Mouse (Mus musculus): ENCODE data around the gene Ugcg.

- TF ChIP-seq POLR2A (IDR thresholded peaks at IDR 0.05; ENCODE audit: insufficient read length, low read depth) (peak; percentile 75), MAX (IDR thresholded peaks at IDR 0.05; ENCODE audit: low read depth) (no peak), USF1 (IDR thresholded peaks at IDR 0.05; ENCODE audit: low read depth) (no peak), E2F4 (IDR thresholded peaks at IDR 0.05; ENCODE audit: insufficient read depth) (no peak), SRF (IDR thresholded peaks at IDR 0.05; ENCODE audit: control insufficient read depth, insufficient read length, low read depth) (no peak), MYOG (IDR thresholded peaks at IDR 0.05; ENCODE audit: control insufficient read depth in 1 of 3, insufficient read depth in 1 of 3, insufficient read length in 2 of 3, low read depth in 2 of 3) (no peak), POLR2AphosphoS2 (IDR thresholded peaks at IDR 0.05; ENCODE audit: insufficient read length, low read depth) (peak; percentile 64)
These were observed at the start of gene Ugcg for GRCm38 (mm10) chr4:59188802-59189545.

Measured in myocyte (in vitro differentiated cells).